Mouse (Mus musculus) myocyte (in vitro differentiated cells): ENCODE results near the gene Ripply1.

Experiments used
- E2F4 ChIP-seq: IDR thresholded peaks from one replicate; pipeline ENCODE4 v1.6.1; 2011; ENCODE audit warnings: mild to moderate bottlenecking, control low read depth, moderate library complexity; ENCODE audit not compliant: insufficient read depth
- POLR2A ChIP-seq: IDR thresholded peaks from one replicate; pipeline ENCODE4 v1.6.1; 2011; ENCODE audit warnings: low read depth, mild to moderate bottlenecking, control low read depth, moderate library complexity; ENCODE audit not compliant: insufficient read length
- TCF12 ChIP-seq: IDR thresholded peaks from one replicate; pipeline ENCODE4 v1.6.1; 2011; ENCODE audit warnings: mild to moderate bottlenecking, control low read depth; ENCODE audit not compliant: poor library complexity, insufficient read depth, severe bottlenecking
- USF1 ChIP-seq: IDR thresholded peaks from one replicate; pipeline ENCODE4 v1.6.1; 2011; ENCODE audit warnings: low read depth, mild to moderate bottlenecking, control low read depth, moderate library complexity

DNA sequence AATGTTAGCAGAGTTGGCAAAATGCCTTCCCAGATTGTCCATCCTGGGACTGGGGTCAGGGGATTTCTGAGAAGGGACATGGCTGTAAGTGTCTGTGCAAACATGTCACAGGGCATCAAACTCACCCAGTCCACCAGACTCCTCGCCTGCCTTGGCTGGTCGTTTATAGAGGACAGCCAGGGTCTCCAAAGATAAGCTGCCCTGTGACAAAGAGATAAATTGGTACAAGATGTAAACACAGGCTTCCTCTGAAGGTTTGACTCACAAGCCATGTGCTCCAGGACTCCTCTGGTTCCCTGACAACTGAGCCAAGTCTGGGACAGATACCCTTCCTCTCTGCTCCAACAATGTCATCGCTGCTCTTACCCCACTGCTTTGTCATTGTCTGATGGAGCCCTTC, 1.2 kb downstream of the Ripply1 start:
- TF ChIP-seq E2F4 (no peak), POLR2A (no peak), TCF12 (no peak), USF1 (no peak)
